Mouse (Mus musculus): Measurements from ENCODE around the gene Trim14. TPM values are rescaled to one million over a fixed set of nuclear protein-coding genes. Genes with fewer than 3 reads are reported as not detected.
A peak's percentile ranks its signal among the peaks of the same experiment; 100 is the strongest.

Gene Trim14
- polyA plus RNA-seq, 1 experiment from 2014 or later, result 0.72 TPM

DNA sequence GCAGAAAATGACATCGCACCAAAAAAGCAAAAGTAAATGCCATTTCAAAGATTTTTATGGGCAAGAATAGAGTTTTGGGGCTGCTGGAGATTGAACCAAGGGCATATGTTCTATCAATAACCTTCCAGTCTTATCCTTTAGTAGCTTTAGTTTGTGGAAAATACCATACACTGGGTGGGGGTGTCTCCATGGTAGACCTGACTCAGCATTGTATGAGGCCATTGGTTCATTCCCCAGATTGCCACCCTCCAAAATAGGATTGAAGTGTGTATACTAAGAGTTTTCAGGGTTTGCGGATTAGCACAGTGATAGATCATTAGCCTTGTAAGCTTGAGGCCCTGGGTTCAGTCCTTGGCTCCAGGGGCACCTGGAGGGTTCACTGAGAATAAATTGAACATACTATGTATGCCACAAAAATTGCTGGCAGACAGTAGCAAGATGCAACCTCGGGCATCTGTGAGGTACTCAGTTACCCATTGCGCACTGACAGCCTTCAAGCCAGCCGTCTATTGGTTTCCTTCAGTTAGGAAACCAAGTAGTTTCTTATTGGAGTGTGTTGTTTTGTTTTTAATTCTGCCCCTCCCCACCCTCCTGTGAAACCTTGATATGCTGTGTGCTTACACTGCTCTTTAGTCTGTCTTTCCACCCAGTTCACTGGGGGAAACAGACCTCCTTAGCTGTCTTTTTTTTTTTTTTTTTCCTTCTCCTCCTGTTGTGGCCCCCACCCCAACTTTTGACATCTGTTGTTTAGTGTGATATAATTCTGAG lies 81.7 kb downstream of the Trim14 start:
- Histone ChIP-seq H3K4me3 (no peak overlapping the region), H3K27me3 (replicated peaks) (no peaks in the 10 kb centered on the region), H3K27ac (no peak overlapping the region), H3K4me1 (peaks cover 20% of the 10 kb centered on the region), H3K9ac (no peak overlapping the region), H3K36me3 (no peaks in the 10 kb centered on the region), H3K4me2 (replicated peaks) (peak overlapping the region; percentile 88; the same call in 1 of the 2 replicates), H3K9me3 (no peaks in the 10 kb centered on the region)
- ATAC-seq (ENCODE audit: low FRiP score, low read depth), result no peak
- 87% methylated on average over 5 of the region's 5 CpGs for WGBS

DNA sequence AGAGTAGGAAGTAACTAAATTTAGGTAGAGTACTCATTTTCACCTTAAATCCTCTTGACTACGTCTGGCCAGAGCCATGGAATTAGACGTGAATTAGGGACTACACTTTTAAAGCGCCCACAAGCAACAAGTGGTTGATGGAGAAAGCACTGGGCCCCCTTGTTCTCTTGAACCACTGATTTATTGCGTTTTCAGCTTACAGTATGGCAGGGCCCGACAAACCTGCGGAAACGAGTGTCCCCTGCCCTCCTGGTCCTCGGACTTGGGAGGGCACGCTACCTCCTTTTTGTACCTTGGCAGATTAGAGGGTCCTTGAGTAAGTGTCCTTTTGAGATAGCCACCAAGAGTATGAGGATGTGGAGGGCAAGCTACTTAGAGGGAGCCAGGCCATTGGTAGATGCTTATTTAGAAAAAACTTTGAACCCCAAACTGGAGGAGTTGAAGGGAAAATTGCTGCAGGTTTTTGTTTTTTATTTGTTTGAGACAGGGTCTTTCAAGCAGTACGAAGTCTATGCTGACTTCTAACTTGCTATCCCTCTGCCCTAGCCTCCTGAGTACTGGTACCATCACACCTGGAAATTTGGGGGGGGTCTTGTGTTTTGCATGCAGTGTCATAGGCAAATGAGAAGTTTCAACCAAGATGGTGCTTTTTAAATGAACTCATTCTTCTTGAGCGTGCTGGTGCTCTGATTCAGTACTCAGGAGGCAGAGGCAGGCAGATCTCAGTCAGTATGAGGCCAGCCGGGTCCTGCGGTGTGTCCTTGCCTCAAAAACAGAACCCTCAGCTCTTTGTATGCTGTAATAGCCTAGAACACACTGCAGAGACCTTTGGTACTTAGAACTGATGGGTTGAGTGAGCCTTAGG lies 82.9 kb downstream of the Trim14 start:
- no peak for ATAC-seq (ENCODE audit: low FRiP score, low read depth)
- Histone ChIP-seq H3K4me3 (peak overlapping the region; percentile 93), H3K9ac (peak overlapping the region; percentile 97; the same call in 1 of the 2 replicates), H3K4me1 (peaks cover 27% of the 10 kb centered on the region), H3K27me3 (replicated peaks) (no peaks in the 10 kb centered on the region), H3K9me3 (no peaks in the 10 kb centered on the region), H3K36me3 (no peaks in the 10 kb centered on the region), H3K4me2 (replicated peaks) (peak overlapping the region; percentile 88), H3K27ac (no peak overlapping the region)
- 35% methylated on average over 13 of the region's 13 CpGs for WGBS

- no peaks in the 10 kb centered on the region for H3K36me3 ChIP-seq
- H3K9ac ChIP-seq, result peak overlapping the region; percentile 97
- under 1% methylated on average over 19 of the region's 19 CpGs for WGBS
- peaks cover 27% of the 10 kb centered on the region for H3K4me1 ChIP-seq
- H3K4me3 ChIP-seq, result peak overlapping the region; percentile 93
- no peaks in the 10 kb centered on the region for H3K27me3 ChIP-seq (replicated peaks)
- H3K9me3 ChIP-seq, result no peaks in the 10 kb centered on the region
- peak overlapping the region; percentile 96 for H3K27ac ChIP-seq
- no peak for ATAC-seq (ENCODE audit: low FRiP score, low read depth)
- H3K4me2 ChIP-seq (replicated peaks), result peak overlapping the region; percentile 88
Observed at GRCm38 (mm10) chr4:46452481-46452850, 83.5 kb downstream of the Trim14 start.

GRCm38 (mm10) chr4:46451758-46452480 lies 84.0 kb downstream of the Trim14 start:
- Histone ChIP-seq H3K9ac (peak overlapping the region; percentile 97), H3K4me2 (replicated peaks) (peak overlapping the region; percentile 88), H3K9me3 (no peaks in the 10 kb centered on the region), H3K4me1 (peaks cover 27% of the 10 kb centered on the region), H3K4me3 (peak overlapping the region; percentile 93), H3K36me3 (no peaks in the 10 kb centered on the region), H3K27me3 (replicated peaks) (no peaks in the 10 kb centered on the region), H3K27ac (peak overlapping the region; percentile 96)
- 0% methylated on average over 84 of the region's 111 CpGs for WGBS
- peak; percentile 25 for ATAC-seq (ENCODE audit: low FRiP score, low read depth)

DNA sequence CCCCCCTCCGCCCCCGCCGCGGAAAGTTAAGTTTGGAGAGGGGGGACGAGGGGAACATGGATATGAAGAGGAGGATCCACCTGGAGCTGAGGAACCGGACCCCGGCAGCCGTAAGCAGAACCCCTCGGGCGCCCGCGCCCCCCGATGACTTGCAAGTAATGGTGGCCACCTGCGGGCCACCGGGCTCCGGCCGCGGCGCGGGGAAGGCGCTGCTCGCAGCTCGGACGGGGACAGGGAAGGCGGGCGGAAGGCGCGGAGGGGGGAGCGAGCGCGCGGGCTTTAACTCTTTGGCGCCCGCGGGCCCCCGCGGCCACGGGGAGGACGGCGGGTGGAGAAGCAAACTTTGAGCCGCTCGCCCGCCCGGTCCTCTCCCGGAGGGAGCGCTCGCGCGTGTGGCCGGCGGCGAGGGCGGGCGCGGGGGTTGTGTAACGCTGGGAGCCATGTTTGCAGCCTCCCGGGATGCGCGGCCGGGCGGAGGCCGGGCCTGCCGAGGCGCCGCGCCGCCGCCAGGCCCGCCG lies 84.6 kb downstream of the Trim14 start:
- Histone ChIP-seq H3K9ac (peak overlapping the region; percentile 97), H3K36me3 (no peaks in the 10 kb centered on the region), H3K4me3 (peak overlapping the region; percentile 93), H3K27ac (peak overlapping the region; percentile 96), H3K9me3 (no peaks in the 10 kb centered on the region), H3K27me3 (replicated peaks) (no peaks in the 10 kb centered on the region), H3K4me1 (peaks cover 27% of the 10 kb centered on the region), H3K4me2 (replicated peaks) (peak overlapping the region; percentile 88)
- under 1% methylated on average over 58 of the region's 70 CpGs for WGBS
- ATAC-seq (ENCODE audit: low FRiP score, low read depth), result peak; percentile 31

- Histone ChIP-seq H3K4me3 (peak within 1 kb of the TSS; percentile 93), H3K4me2 (replicated peaks) (peak within 1 kb of the TSS; percentile 88), H3K36me3 (no peaks in the 10 kb centered on the region), H3K9ac (peak within 1 kb of the TSS; percentile 97), H3K27me3 (replicated peaks) (no peaks in the 10 kb centered on the region), H3K27ac (peak within 1 kb of the TSS; percentile 96), H3K9me3 (no peaks in the 10 kb centered on the region), H3K4me1 (peaks cover 27% of the 10 kb centered on the region)
- ATAC-seq (ENCODE audit: low FRiP score, low read depth), result peak; percentile 91
- WGBS, result under 1% methylated on average over 40 of the region's 66 CpGs
Observed at GRCm38 (mm10) chr4:46450519-46451131, 85.3 kb downstream of the Trim14 start, which contains the start of gene Anp32b. TSS of gene Anp32b (plus strand) at chr4:46450902.

DNA sequence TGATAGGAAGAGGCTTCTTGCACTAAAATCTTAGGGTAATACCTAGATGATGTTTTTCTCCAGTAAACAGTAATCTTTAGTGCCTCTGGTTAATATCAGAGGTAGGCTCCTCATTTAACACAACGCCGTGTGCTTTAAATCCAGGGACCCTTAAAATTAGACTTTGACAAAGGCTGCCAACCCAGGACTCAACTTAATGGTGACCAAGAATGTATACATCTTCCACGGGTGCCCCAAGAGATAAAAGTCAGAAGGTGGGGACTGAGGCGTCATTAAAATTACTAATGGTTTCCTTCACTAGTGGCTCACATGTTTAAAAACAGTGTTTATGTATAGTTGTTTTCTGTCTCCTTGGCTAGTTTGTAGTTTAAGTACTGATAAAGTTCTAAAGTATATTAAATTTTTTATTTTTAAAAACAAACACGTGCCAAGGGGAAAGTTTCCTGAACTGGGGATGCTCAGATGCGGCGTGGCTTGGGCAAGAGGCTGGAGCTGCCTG lies 85.9 kb downstream of the Trim14 start:
- WGBS, result 28% methylated on average over 7 of the region's 7 CpGs
- Histone ChIP-seq H3K36me3 (no peaks in the 10 kb centered on the region), H3K27ac (0 out of 2 replicates have a peak overlapping the region, but pooled peaks have one; percentile 26), H3K4me1 (peaks cover 27% of the 10 kb centered on the region), H3K4me2 (replicated peaks) (peak overlapping the region; percentile 88), H3K9me3 (no peaks in the 10 kb centered on the region), H3K9ac (peak overlapping the region; percentile 97), H3K4me3 (peak overlapping the region; percentile 93), H3K27me3 (replicated peaks) (no peaks in the 10 kb centered on the region)
- no peak for ATAC-seq (ENCODE audit: low FRiP score, low read depth)

DNA sequence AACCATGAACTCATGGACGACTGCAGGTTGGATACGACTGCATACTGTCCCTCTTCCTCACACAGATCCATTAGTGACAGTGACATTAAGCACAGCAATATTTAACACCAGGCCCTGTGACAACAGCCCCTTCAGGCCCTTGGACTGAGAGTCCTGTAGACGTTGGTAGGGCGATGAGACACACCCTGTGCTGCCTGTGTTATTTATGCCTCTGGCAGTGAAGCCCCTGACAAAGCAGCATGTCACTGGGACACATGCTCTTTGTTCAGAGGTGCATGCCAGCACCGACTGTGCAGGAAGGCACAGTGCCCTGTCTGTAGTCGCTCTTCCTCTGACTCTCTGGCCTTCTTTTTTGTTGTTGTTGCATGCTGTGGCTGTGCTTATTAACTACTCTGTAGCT lies 87.1 kb downstream of the Trim14 start:
- Histone ChIP-seq H3K4me1 (peaks cover 22% of the 10 kb centered on the region), H3K4me3 (no peak overlapping the region), H3K36me3 (no peaks in the 10 kb centered on the region), H3K4me2 (replicated peaks) (no peak overlapping the region), H3K27me3 (replicated peaks) (no peaks in the 10 kb centered on the region), H3K9ac (no peak overlapping the region), H3K27ac (no peak overlapping the region), H3K9me3 (no peaks in the 10 kb centered on the region)
- ATAC-seq (ENCODE audit: low FRiP score, low read depth), result no peak
- 26% methylated on average over 6 of the region's 6 CpGs for WGBS

DNA sequence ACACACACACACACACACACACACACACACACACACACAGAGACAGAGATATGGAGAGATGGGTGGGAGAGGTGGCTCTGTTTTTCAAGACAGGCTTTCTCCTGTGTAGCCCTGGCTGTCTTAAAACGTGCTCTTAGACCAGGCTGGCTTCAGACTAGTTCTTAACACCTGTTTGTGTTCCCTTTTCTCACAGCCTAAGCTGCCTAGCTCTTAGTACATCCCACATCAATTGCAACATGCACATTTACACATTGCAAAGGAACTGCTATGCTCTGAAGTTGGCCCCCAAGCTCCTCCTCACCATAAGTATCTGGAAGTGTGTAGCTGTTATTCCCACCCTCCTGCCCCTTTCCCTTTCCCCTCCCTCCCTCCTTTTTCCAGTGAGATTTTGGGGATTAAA lies 88.5 kb downstream of the Trim14 start:
- Histone ChIP-seq H3K9ac (no peak overlapping the region), H3K36me3 (no peaks in the 10 kb centered on the region), H3K4me2 (replicated peaks) (no peak overlapping the region), H3K27ac (no peak overlapping the region), H3K4me3 (no peak overlapping the region), H3K27me3 (replicated peaks) (no peaks in the 10 kb centered on the region), H3K9me3 (no peaks in the 10 kb centered on the region), H3K4me1 (peaks cover 12% of the 10 kb centered on the region)
- 55% methylated on average over 1 of the region's 1 CpGs for WGBS
- no peak for ATAC-seq (ENCODE audit: low FRiP score, low read depth)

- no peak for ATAC-seq (ENCODE audit: low FRiP score, low read depth)
- WGBS, result 64% methylated on average over 9 of the region's 9 CpGs
- Histone ChIP-seq H3K27me3 (replicated peaks) (no peaks in the 10 kb centered on the region), H3K4me3 (no peak overlapping the region), H3K9me3 (no peaks in the 10 kb centered on the region), H3K4me1 (peaks cover 9% of the 10 kb centered on the region), H3K4me2 (replicated peaks) (no peak overlapping the region), H3K36me3 (no peaks in the 10 kb centered on the region), H3K27ac (no peak overlapping the region), H3K9ac (no peak overlapping the region)
Observed at GRCm38 (mm10) chr4:46445237-46445945, 90.5 kb downstream of the Trim14 start.
